Mouse (Mus musculus) lung, adult 2 months (tissue): ENCODE results near the gene Fry.

Experiments
- CTCF ChIP-seq: fragments of 200-500 bp; IDR thresholded peaks from 2 replicates; pipeline ENCODE4 v1.5.1; 2011; ENCODE audit warnings: mild to moderate bottlenecking, low read length, control low read depth; ENCODE audit not compliant: insufficient read depth
- POLR2A ChIP-seq: fragments of 200-500 bp; IDR thresholded peaks from 2 replicates; pipeline ENCODE4 v1.6.1; 2011; ENCODE audit warnings: low read depth, mild to moderate bottlenecking, control low read depth, low read length, borderline replicate concordance; ENCODE audit errors: extremely low read depth

DNA sequence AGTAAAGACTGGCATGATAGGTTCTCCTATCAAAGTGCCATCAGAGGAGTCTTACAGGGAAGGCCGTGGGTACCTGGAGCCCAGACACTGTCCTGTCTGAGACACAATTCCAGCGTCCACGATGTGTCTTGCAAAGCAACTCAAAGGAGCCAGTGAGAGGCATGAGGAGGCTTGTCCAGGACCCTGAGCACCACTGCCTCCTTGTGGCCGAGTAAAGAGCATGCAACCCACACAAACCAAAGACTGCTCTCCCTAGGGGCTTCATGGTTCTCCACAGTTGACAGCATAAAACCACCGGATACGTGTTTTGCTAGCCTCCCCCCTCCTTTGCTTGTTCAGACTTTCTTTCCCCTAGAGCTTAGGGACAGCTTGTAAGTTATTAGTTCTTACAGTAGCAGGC lies 39.2 kb downstream of the Fry start:
- TF ChIP-seq POLR2A = no peak
- peak; percentile 95 for TF ChIP-seq CTCF
